Mouse (Mus musculus) liver, postnatal 0 days (tissue): ENCODE results near the gene Psmb9. TPM values are rescaled to one million over a fixed set of nuclear protein-coding genes. Genes with fewer than 3 reads are reported as not detected.

Experiments
- ATAC-seq: fragments of 200-750 bp; cut with Nextera tagmentation; 2 replicates; pipeline ENCODE4 v1.8.0; 2017; ENCODE audit warnings: mild to moderate bottlenecking, moderate library complexity
- DNase-seq: peaks from one replicate; pipeline ENCODE4 v3.0.0-alpha.2; 2016
- H3K27ac ChIP-seq: fragments of 300-500 bp; sonication (generic); 2 replicates; pipeline ENCODE4 v1.5.1; 2014; ENCODE audit warnings: antibody characterized with exemption, moderate library complexity, mild to moderate bottlenecking, low read depth
- H3K27me3 ChIP-seq: fragments of 300-500 bp; sonication (generic); 2 replicates; pipeline ENCODE4 v1.6.1; 2014; ENCODE audit warnings: low read length, control low read depth, mixed read lengths; ENCODE audit not compliant: insufficient read depth
- H3K36me3 ChIP-seq: fragments of 300-500 bp; sonication (generic); replicated peaks from 2 replicates; pipeline ENCODE4 v1.6.1; 2014; ENCODE audit warnings: mild to moderate bottlenecking, control low read depth, low read length, moderate library complexity, mixed read lengths; ENCODE audit not compliant: insufficient read depth
- H3K4me1 ChIP-seq: fragments of 300-500 bp; sonication (generic); 2 replicates; pipeline ENCODE4 v1.6.1; 2014; ENCODE audit warnings: antibody characterized with exemption, mild to moderate bottlenecking, control low read depth; ENCODE audit not compliant: insufficient read depth
- H3K4me2 ChIP-seq: fragments of 300-500 bp; sonication (generic); 2 replicates; pipeline ENCODE4 v1.6.1; 2014; ENCODE audit warnings: low read depth, mild to moderate bottlenecking, low read length, moderate library complexity, mixed read lengths
- H3K4me3 ChIP-seq: fragments of 300-500 bp; sonication (generic); 2 replicates; pipeline ENCODE4 v1.5.1; 2014; ENCODE audit warnings: low read depth, low read length
- H3K9ac ChIP-seq: fragments of 300-500 bp; sonication (generic); replicated peaks from 2 replicates; pipeline ENCODE4 v1.6.1; 2014; ENCODE audit warnings: mild to moderate bottlenecking, moderate library complexity
- H3K9me3 ChIP-seq: fragments of 300-500 bp; sonication (generic); 2 replicates; pipeline ENCODE4 v1.6.1; 2016; ENCODE audit warnings: mild to moderate bottlenecking, control low read depth, low read length, mixed read lengths
- CTCF ChIP-seq: sonication (generic); IDR thresholded peaks from 2 replicates; pipeline ENCODE4 v1.5.1; 2016; ENCODE audit warnings: antibody characterized with exemption, low read depth
- EP300 ChIP-seq: IDR thresholded peaks from 2 replicates; pipeline ENCODE4 v1.6.1; 2016; ENCODE audit warnings: antibody characterized with exemption, low read depth, mild to moderate bottlenecking
- WGBS: fragments of 180-500 bp; shearing (Covaris S2); extraction: QIAGEN DNeasy Blood & Tissue Kit; methylation state at CpG from one replicate; pipeline ENCODE4 v1.1.7; 2014; ENCODE audit not compliant: insufficient replicate concordance; 5-methylcytosine and 5-hydroxymethylcytosine counted together
- polyA plus RNA-seq: library from polyadenylated mRNA; unstranded; fragments of >200 nt; fragmentation: Nextera tagmentation; extraction: Ambion mirVana; gene quantifications from 2 replicates; pipeline ENCODE4 v1.2.1, GENCODE M21; 2015

Psmb9 gene
- polyA plus RNA-seq, 1 experiment from 2014 or later: 20.4 TPM

GRCm38 (mm10) chr17:34192852-34193251 lies 5.3 kb upstream of the Psmb9 start:
- ATAC-seq: no peak
- no peaks in the 10 kb centered on the region for H3K9me3 ChIP-seq
- H3K4me2 ChIP-seq: no peak overlapping the region
- TF ChIP-seq EP300: no peak
- no peak for TF ChIP-seq CTCF
- no peak overlapping the region for H3K27ac ChIP-seq
- 55% methylated on average over 16 of the region's 16 CpGs for WGBS
- peaks cover 10% of the 10 kb centered on the region for H3K4me1 ChIP-seq
- no peak overlapping the region for H3K9ac ChIP-seq
- peaks cover 3% of the 10 kb centered on the region; the same call in 1 of the 2 replicates for H3K27me3 ChIP-seq
- DNase-seq: no peak
- peaks cover 37% of the 10 kb centered on the region for H3K36me3 ChIP-seq
- no peak overlapping the region for H3K4me3 ChIP-seq

- Histone ChIP-seq H3K4me1 (peaks cover 16% of the 10 kb centered on the region), H3K4me2 (peak overlapping the region; percentile 41), H3K36me3 (peaks cover 24% of the 10 kb centered on the region), H3K4me3 (no peak overlapping the region), H3K27ac (no peak overlapping the region), H3K27me3 (no peaks in the 10 kb centered on the region), H3K9ac (no peak overlapping the region), H3K9me3 (no peaks in the 10 kb centered on the region)
- DNase-seq: no peak
- 68% methylated on average over 6 of the region's 6 CpGs for WGBS
- no peak for ATAC-seq
- TF ChIP-seq EP300: no peak
- no peak for TF ChIP-seq CTCF
Measured at GRCm38 (mm10) chr17:34188986-34189385, 1.4 kb upstream of the Psmb9 start.

GRCm38 (mm10) chr17:34188010-34188409 lies 446 bp upstream of the Psmb9 start:
- DNase-seq (peak; percentile 57), ATAC-seq (peak; percentile 49)
- H3K4me2 ChIP-seq: peak overlapping the region; percentile 95
- H3K27me3 ChIP-seq: no peaks in the 10 kb centered on the region
- H3K4me3 ChIP-seq: peak overlapping the region; percentile 72
- peak overlapping the region; percentile 77 for H3K9ac ChIP-seq
- 2% methylated on average over 20 of the region's 20 CpGs for WGBS
- TF ChIP-seq EP300: no peak
- no peak for TF ChIP-seq CTCF
- peaks cover 16% of the 10 kb centered on the region for H3K4me1 ChIP-seq
- peaks cover 21% of the 10 kb centered on the region for H3K36me3 ChIP-seq
- H3K9me3 ChIP-seq: no peaks in the 10 kb centered on the region
- peak overlapping the region; percentile 79 for H3K27ac ChIP-seq

GRCm38 (mm10) chr17:34186885-34187260 lies 691 bp downstream of the Psmb9 start:
- H3K27ac ChIP-seq: peak overlapping the region; percentile 79
- H3K4me1 ChIP-seq: peaks cover 16% of the 10 kb centered on the region
- H3K36me3 ChIP-seq: peaks cover 19% of the 10 kb centered on the region; the same call in 1 of the 2 replicates
- peak; percentile 28 for ATAC-seq
- H3K4me3 ChIP-seq: peak overlapping the region; percentile 72
- TF ChIP-seq CTCF (no peak), EP300 (no peak)
- H3K9ac ChIP-seq: peak overlapping the region; percentile 77
- H3K9me3 ChIP-seq: no peaks in the 10 kb centered on the region
- H3K27me3 ChIP-seq: no peaks in the 10 kb centered on the region
- under 1% methylated on average over 14 of the region's 14 CpGs for WGBS
- DNase-seq: no peak
- peak overlapping the region; percentile 95 for H3K4me2 ChIP-seq

GRCm38 (mm10) chr17:34185526-34185925 lies 2.0 kb downstream of the Psmb9 start:
- no peak overlapping the region for H3K27ac ChIP-seq
- no peak overlapping the region for H3K4me3 ChIP-seq
- no peaks in the 10 kb centered on the region for H3K9me3 ChIP-seq
- TF ChIP-seq CTCF (no peak), EP300 (no peak)
- H3K9ac ChIP-seq: no peak overlapping the region
- no peak for DNase-seq
- ATAC-seq: no peak
- 84% methylated on average over 9 of the region's 9 CpGs for WGBS
- H3K4me2 ChIP-seq: no peak overlapping the region
- H3K36me3 ChIP-seq: peaks cover 10% of the 10 kb centered on the region; the same call in 1 of the 2 replicates
- H3K27me3 ChIP-seq: no peaks in the 10 kb centered on the region
- peaks cover 22% of the 10 kb centered on the region for H3K4me1 ChIP-seq

GRCm38 (mm10) chr17:34183564-34184219 lies 3.9 kb downstream of the Psmb9 start:
- WGBS: 61% methylated on average over 15 of the region's 15 CpGs
- no peak overlapping the region for H3K4me2 ChIP-seq
- H3K9me3 ChIP-seq: no peaks in the 10 kb centered on the region
- H3K4me3 ChIP-seq: no peak overlapping the region
- no peak for ATAC-seq
- peaks cover 18% of the 10 kb centered on the region for H3K4me1 ChIP-seq
- H3K27ac ChIP-seq: no peak overlapping the region
- no peak overlapping the region for H3K9ac ChIP-seq
- no peak for DNase-seq
- no peak for TF ChIP-seq EP300
- no peak for TF ChIP-seq CTCF
- H3K36me3 ChIP-seq: no peaks in the 10 kb centered on the region
- no peaks in the 10 kb centered on the region for H3K27me3 ChIP-seq
